Mouse (Mus musculus) hindbrain, embryonic 12.5 days (tissue): Measurements from ENCODE around the gene Gm28230. TPM values are rescaled to one million over a fixed set of nuclear protein-coding genes. Genes with fewer than 3 reads are reported as not detected.
A peak's percentile ranks its signal among the peaks of the same experiment; 100 is the strongest.

ENCODE experiments used
- ATAC-seq: fragments of 200-750 bp; cut with Nextera tagmentation; 2 replicates; pipeline ENCODE4 v1.8.0; 2017; ENCODE audit warnings: moderate TSS enrichment; ENCODE audit not compliant: low FRiP score
- H3K27ac ChIP-seq: fragments of 300-500 bp; sonication (generic); 2 replicates; pipeline ENCODE4 v1.5.1; 2016; ENCODE audit warnings: mild to moderate bottlenecking
- H3K27me3 ChIP-seq: fragments of 300-500 bp; sonication (generic); 2 replicates; pipeline ENCODE4 v1.6.1; 2016; ENCODE audit warnings: mild to moderate bottlenecking
- H3K36me3 ChIP-seq: fragments of 300-500 bp; sonication (generic); 2 replicates; pipeline ENCODE4 v1.6.1; 2016; ENCODE audit warnings: mild to moderate bottlenecking
- H3K4me1 ChIP-seq: fragments of 300-500 bp; sonication (generic); 2 replicates; pipeline ENCODE4 v1.6.1; 2016
- H3K4me2 ChIP-seq: fragments of 300-500 bp; sonication (generic); replicated peaks from 2 replicates; pipeline ENCODE4 v1.6.1; 2016; ENCODE audit warnings: mild to moderate bottlenecking
- H3K4me3 ChIP-seq: fragments of 300-500 bp; sonication (generic); 2 replicates; pipeline ENCODE4 v1.5.1; 2016; ENCODE audit warnings: mild to moderate bottlenecking
- H3K9ac ChIP-seq: fragments of 300-500 bp; sonication (generic); 2 replicates; pipeline ENCODE4 v1.6.1; 2016; ENCODE audit warnings: mild to moderate bottlenecking, moderate library complexity
- H3K9me3 ChIP-seq: fragments of 300-500 bp; sonication (generic); replicated peaks from 2 replicates; pipeline ENCODE4 v1.6.1; 2016; ENCODE audit warnings: mild to moderate bottlenecking
- WGBS: fragments of 180-500 bp; shearing (Covaris S2); methylation state at CpG from one replicate; pipeline ENCODE4 v1.1.7; 2016; 5-methylcytosine and 5-hydroxymethylcytosine counted together
- polyA plus RNA-seq: library from polyadenylated mRNA; unstranded; fragments of >200 nt; fragmentation: Nextera tagmentation; extraction: Ambion mirVana; gene quantifications from 2 replicates; pipeline ENCODE4 v1.2.1, GENCODE M21; 2016

Gene Gm28230
- polyA plus RNA-seq, 1 experiment from 2014 or later = 1.1 TPM

- Histone ChIP-seq H3K27ac (no peak overlapping the region), H3K4me2 (no peak overlapping the region), H3K27me3 (peaks cover 90% of the 10 kb centered on the region), H3K4me1 (peaks cover 16% of the 10 kb centered on the region), H3K9me3 (no peaks in the 10 kb centered on the region), H3K9ac (no peak overlapping the region), H3K4me3 (no peak overlapping the region), H3K36me3 (no peaks in the 10 kb centered on the region)
- ATAC-seq = no peak
- WGBS = 6% methylated on average over 5 of the region's 5 CpGs
Measured at GRCm38 (mm10) chr2:74709465-74710419, 16.8 kb upstream of the Gm28230 start.

- no peaks in the 10 kb centered on the region for H3K9me3 ChIP-seq
- H3K36me3 ChIP-seq = no peaks in the 10 kb centered on the region
- peaks cover 11% of the 10 kb centered on the region for H3K4me1 ChIP-seq
- H3K27ac ChIP-seq = no peak overlapping the region
- H3K27me3 ChIP-seq = peaks cover 96% of the 10 kb centered on the region
- under 1% methylated on average over 16 of the region's 16 CpGs for WGBS
- H3K9ac ChIP-seq = no peak overlapping the region
- no peak overlapping the region for H3K4me3 ChIP-seq
- no peak for ATAC-seq
- no peak overlapping the region for H3K4me2 ChIP-seq
Measured at GRCm38 (mm10) chr2:74710929-74711543, 15.5 kb upstream of the Gm28230 start.

GRCm38 (mm10) chr2:74711721-74712621 lies 14.6 kb upstream of the Gm28230 start, which contains the start of the genes Hoxd3 and Hoxd4:
Gene Hoxd3 (plus strand): TSS chr2:74711927.
Gene Hoxd4 (plus strand): TSS chr2:74711929.
- peaks cover 96% of the 10 kb centered on the region for H3K27me3 ChIP-seq
- WGBS = under 1% methylated on average over 65 of the region's 65 CpGs
- ATAC-seq = no peak

GRCm38 (mm10) chr2:74713239-74714150 lies 13.0 kb upstream of the Gm28230 start:
- Histone ChIP-seq H3K27ac (no peak overlapping the region), H3K4me2 (no peak overlapping the region), H3K4me1 (peaks cover 11% of the 10 kb centered on the region), H3K4me3 (no peak overlapping the region), H3K9ac (no peak overlapping the region), H3K36me3 (no peaks in the 10 kb centered on the region), H3K9me3 (no peaks in the 10 kb centered on the region), H3K27me3 (peaks cover 98% of the 10 kb centered on the region)
- WGBS = 4% methylated on average over 19 of the region's 19 CpGs
- ATAC-seq = no peak

More at GRCm38 (mm10) chr2:74711721-74712621, 14.6 kb upstream of the Gm28230 start, which contains the start of the genes Hoxd3 and Hoxd4:
- no peaks in the 10 kb centered on the region for H3K9me3 ChIP-seq
- peak within 1 kb of the TSS; percentile 43; the same call in 1 of the 2 replicates for H3K9ac ChIP-seq
- peak within 1 kb of the TSS; percentile 42 for H3K4me2 ChIP-seq
- peak within 1 kb of the TSS; percentile 23 for H3K4me3 ChIP-seq
- peaks cover 11% of the 10 kb centered on the region for H3K4me1 ChIP-seq
- 0 out of 2 replicates have a peak within 1 kb of the TSS, but pooled peaks have one; percentile 17 for H3K27ac ChIP-seq
- no peaks in the 10 kb centered on the region for H3K36me3 ChIP-seq

- Histone ChIP-seq H3K4me3 (no peak overlapping the region), H3K4me2 (no peak overlapping the region), H3K27ac (no peak overlapping the region), H3K9ac (no peak overlapping the region), H3K4me1 (peaks cover 11% of the 10 kb centered on the region), H3K36me3 (no peaks in the 10 kb centered on the region), H3K27me3 (peaks cover 98% of the 10 kb centered on the region), H3K9me3 (no peaks in the 10 kb centered on the region)
- WGBS = 3% methylated on average over 18 of the region's 18 CpGs
- ATAC-seq = no peak
Measured at GRCm38 (mm10) chr2:74714156-74714789, 12.3 kb upstream of the Gm28230 start.

- Histone ChIP-seq H3K4me1 (peaks cover 11% of the 10 kb centered on the region), H3K27me3 (peaks cover 98% of the 10 kb centered on the region), H3K9me3 (no peaks in the 10 kb centered on the region), H3K4me3 (no peak overlapping the region), H3K4me2 (no peak overlapping the region), H3K27ac (no peak overlapping the region), H3K36me3 (no peaks in the 10 kb centered on the region), H3K9ac (no peak overlapping the region)
- WGBS = 1% methylated on average over 14 of the region's 14 CpGs
- no peak for ATAC-seq
Measured at GRCm38 (mm10) chr2:74714881-74715280, 11.6 kb upstream of the Gm28230 start.

GRCm38 (mm10) chr2:74715504-74716241 lies 10.9 kb upstream of the Gm28230 start:
- 2% methylated on average over 26 of the region's 26 CpGs for WGBS
- peak; percentile 80 for ATAC-seq
- Histone ChIP-seq H3K27ac (no peak overlapping the region), H3K4me1 (peaks cover 11% of the 10 kb centered on the region), H3K9me3 (no peaks in the 10 kb centered on the region), H3K36me3 (no peaks in the 10 kb centered on the region), H3K27me3 (peaks cover 98% of the 10 kb centered on the region), H3K4me2 (peak overlapping the region; percentile 54), H3K4me3 (no peak overlapping the region), H3K9ac (no peak overlapping the region)

- Histone ChIP-seq H3K4me2 (no peak overlapping the region), H3K9ac (no peak overlapping the region), H3K27me3 (peaks cover 100% of the 10 kb centered on the region), H3K27ac (no peak overlapping the region), H3K9me3 (no peaks in the 10 kb centered on the region), H3K4me1 (peaks cover 2% of the 10 kb centered on the region; the same call in 1 of the 2 replicates), H3K36me3 (no peaks in the 10 kb centered on the region), H3K4me3 (no peak overlapping the region)
- WGBS = 11% methylated on average over 2 of the region's 2 CpGs
- ATAC-seq = no peak
Measured at GRCm38 (mm10) chr2:74720384-74720783, 6.1 kb upstream of the Gm28230 start.

GRCm38 (mm10) chr2:74720955-74721491 lies 5.5 kb upstream of the Gm28230 start:
- Histone ChIP-seq H3K4me2 (no peak overlapping the region), H3K36me3 (no peaks in the 10 kb centered on the region), H3K27ac (no peak overlapping the region), H3K9me3 (no peaks in the 10 kb centered on the region), H3K4me1 (no peaks in the 10 kb centered on the region), H3K27me3 (peaks cover 100% of the 10 kb centered on the region), H3K9ac (no peak overlapping the region), H3K4me3 (no peak overlapping the region)
- ATAC-seq = no peak
- WGBS = 7% methylated on average over 5 of the region's 5 CpGs

- no peak for ATAC-seq
- Histone ChIP-seq H3K4me2 (peak overlapping the region; percentile 49; the same call in 1 of the 2 replicates), H3K4me3 (no peak overlapping the region), H3K4me1 (no peaks in the 10 kb centered on the region), H3K9ac (no peak overlapping the region), H3K36me3 (no peaks in the 10 kb centered on the region), H3K27me3 (peaks cover 100% of the 10 kb centered on the region), H3K27ac (no peak overlapping the region), H3K9me3 (no peaks in the 10 kb centered on the region)
- 3% methylated on average over 6 of the region's 6 CpGs for WGBS
Measured at GRCm38 (mm10) chr2:74721882-74722281, 4.6 kb upstream of the Gm28230 start.
